Mouse (Mus musculus) liver, adult 2 months (tissue): ENCODE measurements at regions not wholly inside any gene's neighbourhood (a gene's known extent, or its start where the extent isn't known, plus 50 kb on each side); places are given as distances from the start of the nearest gene placed in this dataset.

Source experiments
- DNase-seq: peaks from one replicate; pipeline ENCODE4 v3.0.0-alpha.2; 2011; ENCODE audit warnings: low read depth, low spot score; ENCODE audit errors: extremely low read depth
- H3K27ac ChIP-seq: fragments of 200-500 bp; replicated peaks from 2 replicates; pipeline ENCODE4 v1.5.1; 2012; ENCODE audit warnings: low read depth, mild to moderate bottlenecking, control low read depth, inconsistent platforms, low read length; ENCODE audit not compliant: insufficient read depth
- H3K27me3 ChIP-seq: fragments of 200-500 bp; 2 replicates; pipeline ENCODE4 v1.6.1; 2012; ENCODE audit warnings: mild to moderate bottlenecking, moderate library complexity, low read length, inconsistent platforms; ENCODE audit not compliant: control insufficient read depth, insufficient read depth
- H3K36me3 ChIP-seq: fragments of 200-500 bp; 2 replicates; pipeline ENCODE4 v1.6.1; 2012; ENCODE audit warnings: low read length, inconsistent platforms; ENCODE audit not compliant: control insufficient read depth, insufficient read depth
- H3K4me1 ChIP-seq: fragments of 200-500 bp; 2 replicates; pipeline ENCODE4 v1.6.1; 2011; ENCODE audit warnings: low read length; ENCODE audit not compliant: control insufficient read depth, insufficient read depth
- H3K4me3 ChIP-seq: fragments of 200-500 bp; 2 replicates; pipeline ENCODE4 v1.5.1; 2011; ENCODE audit warnings: low read depth, mild to moderate bottlenecking, control low read depth, low read length, moderate library complexity; ENCODE audit not compliant: insufficient read depth
- H3K79me2 ChIP-seq: fragments of 200-500 bp; 2 replicates; pipeline ENCODE4 v1.6.1; 2012; ENCODE audit warnings: inconsistent platforms, mild to moderate bottlenecking, low read length, moderate library complexity; ENCODE audit not compliant: control insufficient read depth, insufficient read depth
- H3K9ac ChIP-seq: fragments of 200-500 bp; 2 replicates; pipeline ENCODE4 v1.6.1; 2012; ENCODE audit warnings: low read depth, mild to moderate bottlenecking, control low read depth, inconsistent platforms, low read length
- CTCF ChIP-seq: fragments of 200-500 bp; IDR thresholded peaks from 2 replicates; pipeline ENCODE4 v1.5.1; 2011; ENCODE audit warnings: low read depth, low read length, control low read depth
- POLR2A ChIP-seq: fragments of 200-500 bp; IDR thresholded peaks from 2 replicates; pipeline ENCODE4 v1.6.1; 2011; ENCODE audit warnings: low read length, control low read depth; ENCODE audit not compliant: insufficient read depth; ENCODE audit errors: extremely low read depth
- WGBS: fragments of 180-500 bp; shearing (Covaris S2); methylation state at CpG from one replicate; pipeline ENCODE4 v1.1.7; 2018; 5-methylcytosine and 5-hydroxymethylcytosine counted together

DNA sequence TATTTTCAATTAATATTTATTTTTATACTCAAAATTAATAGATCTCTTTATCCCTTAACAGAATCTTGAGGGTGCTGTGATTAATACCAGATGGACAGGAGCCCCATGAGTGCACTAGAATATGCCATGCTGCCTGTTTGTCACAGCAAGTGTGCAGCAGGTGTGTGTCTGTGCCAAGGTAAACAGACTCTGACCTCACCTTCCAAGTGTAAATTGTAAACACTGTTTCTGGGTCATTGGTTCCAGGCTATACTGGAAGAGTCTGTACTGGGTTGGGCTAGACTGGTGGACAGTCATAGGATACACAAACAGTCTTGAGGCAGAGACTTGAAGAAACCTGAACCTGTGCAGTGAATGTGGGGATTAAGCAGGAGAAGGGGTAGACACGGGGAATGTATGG is 422.2 kb downstream of the Gm21833 start:
- WGBS, result 54% methylated on average over 1 of the region's 1 CpGs
- Histone ChIP-seq H3K36me3 (no peaks in the 10 kb centered on the region), H3K27ac (no peak overlapping the region), H3K4me1 (no peaks in the 10 kb centered on the region), H3K9ac (no peak overlapping the region), H3K79me2 (no peaks in the 10 kb centered on the region), H3K27me3 (no peaks in the 10 kb centered on the region), H3K4me3 (no peak overlapping the region)
- DNase-seq, result peak; percentile 26
- TF ChIP-seq CTCF, result no peak
- no peak for TF ChIP-seq POLR2A

- 93% methylated on average over 1 of the region's 1 CpGs for WGBS
- no peak for DNase-seq
- TF ChIP-seq POLR2A, result no peak
- Histone ChIP-seq H3K4me1 (no peaks in the 10 kb centered on the region), H3K27ac (no peak overlapping the region), H3K27me3 (no peaks in the 10 kb centered on the region), H3K9ac (no peak overlapping the region), H3K36me3 (no peaks in the 10 kb centered on the region), H3K4me3 (no peak overlapping the region), H3K79me2 (no peaks in the 10 kb centered on the region)
These were observed 426.0 kb downstream of the Gm21833 start for GRCm38 (mm10) chr16:83254183-83254582.

- 98% methylated on average over 1 of the region's 1 CpGs for WGBS
- H3K4me1 ChIP-seq, result no peaks in the 10 kb centered on the region
- H3K79me2 ChIP-seq, result no peaks in the 10 kb centered on the region
- H3K36me3 ChIP-seq, result no peaks in the 10 kb centered on the region
- H3K27ac ChIP-seq, result no peak overlapping the region
- no peak overlapping the region for H3K4me3 ChIP-seq
- no peaks in the 10 kb centered on the region for H3K27me3 ChIP-seq
- H3K9ac ChIP-seq, result no peak overlapping the region
- DNase-seq, result no peak
- no peak for TF ChIP-seq POLR2A
- no peak for TF ChIP-seq CTCF
These were observed 443.7 kb downstream of the Gm21833 start for GRCm38 (mm10) chr16:83271869-83272268.

DNA sequence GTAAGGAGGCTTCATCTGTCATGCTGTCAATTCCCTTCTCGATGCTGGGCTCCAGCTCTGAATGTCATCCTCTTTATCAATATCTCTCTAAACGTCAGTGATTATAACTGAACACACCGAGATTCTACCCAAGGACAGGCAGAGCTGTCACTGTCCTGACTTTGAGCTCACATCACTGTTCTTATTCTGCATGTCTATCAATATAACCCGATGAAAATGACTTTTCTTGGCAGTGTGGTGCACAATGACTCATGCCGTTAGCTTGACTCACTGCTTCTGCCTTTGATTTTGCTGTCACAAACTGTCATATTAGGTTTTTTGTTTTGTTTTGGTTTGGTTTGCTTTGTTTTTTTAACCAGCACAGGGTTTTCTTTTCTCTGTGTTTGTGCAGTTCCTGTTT is 488.1 kb downstream of the Gm21833 start:
- no peak for TF ChIP-seq CTCF
- TF ChIP-seq POLR2A, result no peak

DNA sequence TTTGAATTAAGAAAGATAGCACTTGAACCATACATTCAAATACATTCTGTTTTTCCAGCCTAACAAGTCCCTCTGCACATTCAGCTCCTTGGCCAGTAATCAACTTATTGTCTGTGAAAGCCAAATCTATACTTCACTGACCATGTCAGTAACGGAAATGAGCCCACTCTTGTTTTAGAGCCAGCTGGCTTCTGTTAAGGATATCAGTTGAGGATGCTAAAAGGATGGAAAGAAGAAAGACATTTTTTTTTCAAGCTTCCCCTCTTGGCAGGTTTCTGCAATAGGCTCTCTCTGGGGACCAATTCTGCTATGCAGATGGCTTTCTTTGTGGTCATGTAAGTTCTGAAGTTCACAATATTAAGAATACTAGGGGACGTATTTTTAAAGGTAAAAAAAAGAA is 498.6 kb downstream of the Gm21833 start:
- no peak overlapping the region for H3K9ac ChIP-seq
- no peak overlapping the region for H3K4me3 ChIP-seq
- H3K36me3 ChIP-seq, result no peaks in the 10 kb centered on the region
- H3K79me2 ChIP-seq, result no peaks in the 10 kb centered on the region
- TF ChIP-seq CTCF (no peak), POLR2A (no peak)
- no peaks in the 10 kb centered on the region for H3K4me1 ChIP-seq
- no peak for DNase-seq
- WGBS, result 67% methylated on average over 2 of the region's 2 CpGs
- H3K27me3 ChIP-seq, result no peaks in the 10 kb centered on the region
- H3K27ac ChIP-seq, result no peak overlapping the region

More for the DNA sequence above, 488.1 kb downstream of the Gm21833 start:
- no peak for DNase-seq
- WGBS, result 77% methylated on average over 5 of the region's 5 CpGs
- Histone ChIP-seq H3K27me3 (no peaks in the 10 kb centered on the region), H3K9ac (no peak overlapping the region), H3K4me1 (no peaks in the 10 kb centered on the region), H3K79me2 (no peaks in the 10 kb centered on the region), H3K4me3 (no peak overlapping the region), H3K27ac (no peak overlapping the region), H3K36me3 (no peaks in the 10 kb centered on the region)

GRCm38 (mm10) chr16:83351069-83351468 is 522.9 kb downstream of the Gm21833 start:
- H3K27me3 ChIP-seq, result no peaks in the 10 kb centered on the region
- no peak for DNase-seq
- TF ChIP-seq POLR2A (no peak), CTCF (no peak)
- no peak overlapping the region for H3K27ac ChIP-seq
- H3K4me3 ChIP-seq, result no peak overlapping the region
- no peaks in the 10 kb centered on the region for H3K36me3 ChIP-seq
- H3K4me1 ChIP-seq, result no peaks in the 10 kb centered on the region
- no peak overlapping the region for H3K9ac ChIP-seq
- no peaks in the 10 kb centered on the region for H3K79me2 ChIP-seq
